Mouse (Mus musculus): ENCODE data around the gene Fhl1. TPM values are rescaled to one million over a fixed set of nuclear protein-coding genes. Genes with fewer than 3 reads are reported as not detected.
A peak's percentile ranks its signal among the peaks of the same experiment; 100 is the strongest.

The Fhl1 gene
- polyA plus RNA-seq, 1 experiment from 2014 or later, result 1,058 TPM

- Histone ChIP-seq H3K4me2 (replicated peaks; ENCODE audit: low read depth, low read length) (0 out of 2 replicates have a peak overlapping the region, but pooled peaks have one; percentile 5), H3K9ac (replicated peaks; ENCODE audit: low read depth) (no peak overlapping the region), H3K4me1 (ENCODE audit: insufficient read depth, low read depth, low read length) (no peaks in the 10 kb centered on the region), H3K9me3 (ENCODE audit: low read length) (no peaks in the 10 kb centered on the region), H3K4me3 (ENCODE audit: low read depth, low read length) (no peak overlapping the region), H3K36me3 (ENCODE audit: insufficient read depth, low read length) (no peaks in the 10 kb centered on the region), H3K27me3 (replicated peaks; ENCODE audit: insufficient read depth, low read length) (no peaks in the 10 kb centered on the region), H3K27ac (ENCODE audit: low read length) (no peak overlapping the region)
- DNase-seq (ENCODE audit: low spot score) (no peak), ATAC-seq (no peak)
- WGBS, result 45% methylated on average over 5 of the region's 5 CpGs
- no peak for TF ChIP-seq EP300 (IDR thresholded peaks at IDR 0.05)
- TF ChIP-seq CTCF (IDR thresholded peaks at IDR 0.05), result no peak
Measured at GRCm38 (mm10) chrX:56737848-56738554, 6.4 kb downstream of the Fhl1 start.

DNA sequence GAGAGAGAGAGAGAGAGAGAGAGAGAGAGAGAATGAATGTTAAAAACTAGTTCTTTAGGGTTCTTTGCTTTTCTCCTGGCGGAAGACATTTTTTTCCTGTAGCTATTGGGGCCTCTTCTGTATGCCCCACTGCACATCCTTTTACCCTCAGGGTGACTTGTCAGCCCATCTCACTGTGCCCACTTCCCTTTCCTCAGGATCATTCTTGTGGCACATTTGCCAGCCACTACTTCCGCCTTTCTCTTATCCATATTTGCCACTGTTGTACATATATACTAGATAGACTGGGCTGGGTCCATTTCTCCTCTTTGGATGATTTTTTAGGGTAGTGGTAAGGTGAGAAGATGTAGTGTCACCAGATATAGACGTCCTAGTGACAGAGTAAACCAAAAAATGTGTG is 9.8 kb downstream of the Fhl1 start:
- no peak overlapping the region for H3K4me2 ChIP-seq (replicated peaks; ENCODE audit: low read depth, low read length)
- no peaks in the 10 kb centered on the region for H3K36me3 ChIP-seq (ENCODE audit: insufficient read depth, low read length)
- no peaks in the 10 kb centered on the region for H3K27me3 ChIP-seq (replicated peaks; ENCODE audit: insufficient read depth, low read length)
- WGBS, result 58% methylated on average over 3 of the region's 3 CpGs
- H3K9me3 ChIP-seq (ENCODE audit: low read length), result no peaks in the 10 kb centered on the region
- H3K27ac ChIP-seq (ENCODE audit: low read length), result no peak overlapping the region
- DNase-seq (ENCODE audit: low spot score), result no peak
- no peak for TF ChIP-seq CTCF (IDR thresholded peaks at IDR 0.05)
- TF ChIP-seq EP300 (IDR thresholded peaks at IDR 0.05), result no peak
- no peaks in the 10 kb centered on the region for H3K4me1 ChIP-seq (ENCODE audit: insufficient read depth, low read depth, low read length)
- no peak overlapping the region for H3K9ac ChIP-seq (replicated peaks; ENCODE audit: low read depth)
- no peak overlapping the region for H3K4me3 ChIP-seq (ENCODE audit: low read depth, low read length)
- ATAC-seq, result no peak

DNA sequence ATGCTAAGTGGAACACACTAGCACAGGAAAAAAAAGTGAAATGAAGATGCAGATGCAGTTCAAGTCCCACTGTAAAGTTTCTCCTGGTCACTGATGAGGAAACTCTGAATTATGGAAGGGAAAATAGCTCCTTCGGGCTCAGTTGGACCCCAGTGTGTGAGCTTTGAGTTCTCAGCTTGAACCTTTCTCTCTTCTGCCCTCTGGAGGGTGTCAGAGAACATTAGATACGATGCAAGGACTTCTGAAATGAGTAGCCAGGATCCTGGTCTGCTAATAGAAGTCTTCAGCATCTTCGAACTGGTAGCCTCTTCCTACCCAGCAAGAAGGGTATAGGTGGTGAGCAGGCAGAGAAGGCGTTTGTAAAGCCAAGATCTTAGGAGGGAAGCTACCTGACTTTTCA is 19.9 kb downstream of the Fhl1 start:
- no peak for DNase-seq (ENCODE audit: low spot score)
- TF ChIP-seq EP300 (IDR thresholded peaks at IDR 0.05) (no peak), CTCF (IDR thresholded peaks at IDR 0.05) (peak; percentile 49)
- Histone ChIP-seq H3K4me1 (ENCODE audit: insufficient read depth, low read depth, low read length) (no peaks in the 10 kb centered on the region), H3K27ac (ENCODE audit: low read length) (no peak overlapping the region), H3K27me3 (replicated peaks; ENCODE audit: insufficient read depth, low read length) (no peaks in the 10 kb centered on the region), H3K36me3 (ENCODE audit: insufficient read depth, low read length) (no peaks in the 10 kb centered on the region), H3K4me3 (ENCODE audit: low read depth, low read length) (no peak overlapping the region), H3K9me3 (ENCODE audit: low read length) (no peaks in the 10 kb centered on the region), H3K4me2 (replicated peaks; ENCODE audit: low read depth, low read length) (no peak overlapping the region), H3K9ac (replicated peaks; ENCODE audit: low read depth) (no peak overlapping the region)
- ATAC-seq, result no peak
- WGBS, result 42% methylated on average over 4 of the region's 4 CpGs

- Histone ChIP-seq H3K27me3 (replicated peaks; ENCODE audit: insufficient read depth, low read length) (no peaks in the 10 kb centered on the region), H3K4me2 (replicated peaks; ENCODE audit: low read depth, low read length) (no peak overlapping the region), H3K27ac (ENCODE audit: low read length) (no peak overlapping the region), H3K9me3 (ENCODE audit: low read length) (no peaks in the 10 kb centered on the region), H3K36me3 (ENCODE audit: insufficient read depth, low read length) (no peaks in the 10 kb centered on the region), H3K9ac (replicated peaks; ENCODE audit: low read depth) (no peak overlapping the region), H3K4me3 (ENCODE audit: low read depth, low read length) (no peak overlapping the region), H3K4me1 (ENCODE audit: insufficient read depth, low read depth, low read length) (no peaks in the 10 kb centered on the region)
- DNase-seq (ENCODE audit: low spot score), result peak; percentile 47
- TF ChIP-seq EP300 (IDR thresholded peaks at IDR 0.05) (no peak), CTCF (IDR thresholded peaks at IDR 0.05) (no peak)
- peak; percentile 30; the same call in 1 of the 2 replicates for ATAC-seq
- 53% methylated on average over 6 of the region's 6 CpGs for WGBS
Measured at GRCm38 (mm10) chrX:56752144-56752543, 20.6 kb downstream of the Fhl1 start.

DNA sequence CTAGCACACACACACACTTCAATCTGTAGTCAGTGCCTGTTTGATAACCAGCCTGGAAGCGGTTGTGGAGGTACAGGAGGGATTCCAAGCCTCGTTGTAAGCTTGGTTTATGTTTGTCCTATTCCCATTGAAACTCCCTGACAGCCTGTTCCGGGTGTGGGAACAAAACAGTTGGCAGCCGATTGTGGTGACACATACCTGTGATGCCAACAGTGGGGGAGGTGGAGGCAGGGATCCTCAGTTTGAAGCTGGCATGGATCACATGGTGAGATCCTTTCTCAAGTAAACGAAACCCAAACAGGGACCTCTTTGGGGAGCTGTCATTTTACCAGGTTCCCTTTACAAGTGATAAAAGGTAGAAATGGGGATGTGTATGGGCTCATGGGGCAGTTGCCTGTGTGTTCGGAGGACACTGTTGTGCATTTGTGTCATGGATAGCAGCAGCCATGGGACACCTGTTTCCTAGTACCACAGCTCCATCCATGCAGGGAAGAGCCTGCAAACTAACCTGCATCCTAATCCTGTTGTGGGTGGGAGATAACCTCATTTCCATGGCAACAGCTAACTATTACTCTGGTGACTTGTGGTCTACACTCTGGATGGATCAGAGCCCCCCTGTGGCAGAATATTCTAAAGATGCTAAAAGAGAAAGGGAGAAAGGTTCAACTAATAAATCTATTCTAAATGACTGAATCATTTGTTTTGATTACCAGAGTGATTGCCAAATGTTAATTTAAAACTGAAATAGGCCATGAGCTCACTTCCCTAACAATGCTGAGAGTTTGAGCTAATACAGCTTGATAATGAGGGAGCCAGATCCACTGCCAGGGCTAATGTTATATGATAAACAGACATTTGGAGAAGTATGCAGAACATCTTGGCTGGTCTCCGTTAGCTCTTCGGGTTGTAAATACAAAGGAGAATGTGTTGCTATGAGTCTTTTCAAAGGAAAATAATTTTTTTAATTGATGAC is 22.0 kb downstream of the Fhl1 start:
- no peaks in the 10 kb centered on the region for H3K36me3 ChIP-seq (ENCODE audit: insufficient read depth, low read length)
- 59% methylated on average over 8 of the region's 8 CpGs for WGBS
- no peak overlapping the region for H3K27ac ChIP-seq (ENCODE audit: low read length)
- DNase-seq (ENCODE audit: low spot score) (peak; percentile 41), ATAC-seq (peak; percentile 32)
- H3K4me1 ChIP-seq (ENCODE audit: insufficient read depth, low read depth, low read length), result no peaks in the 10 kb centered on the region
- no peak overlapping the region for H3K9ac ChIP-seq (replicated peaks; ENCODE audit: low read depth)
- TF ChIP-seq EP300 (IDR thresholded peaks at IDR 0.05) (no peak), CTCF (IDR thresholded peaks at IDR 0.05) (no peak)
- no peaks in the 10 kb centered on the region for H3K27me3 ChIP-seq (replicated peaks; ENCODE audit: insufficient read depth, low read length)
- H3K4me3 ChIP-seq (ENCODE audit: low read depth, low read length), result no peak overlapping the region
- H3K4me2 ChIP-seq (replicated peaks; ENCODE audit: low read depth, low read length), result no peak overlapping the region
- H3K9me3 ChIP-seq (ENCODE audit: low read length), result no peaks in the 10 kb centered on the region

GRCm38 (mm10) chrX:56755646-56756045 is 24.1 kb downstream of the Fhl1 start:
- peak; percentile 68 for TF ChIP-seq CTCF (IDR thresholded peaks at IDR 0.05)
- no peak for TF ChIP-seq EP300 (IDR thresholded peaks at IDR 0.05)
- H3K36me3 ChIP-seq (ENCODE audit: insufficient read depth, low read length), result no peaks in the 10 kb centered on the region
- WGBS, result 28% methylated on average over 2 of the region's 2 CpGs
- H3K9me3 ChIP-seq (ENCODE audit: low read length), result no peaks in the 10 kb centered on the region
- no peak overlapping the region for H3K4me2 ChIP-seq (replicated peaks; ENCODE audit: low read depth, low read length)
- no peak overlapping the region for H3K4me3 ChIP-seq (ENCODE audit: low read depth, low read length)
- H3K9ac ChIP-seq (replicated peaks; ENCODE audit: low read depth), result no peak overlapping the region
- H3K27ac ChIP-seq (ENCODE audit: low read length), result no peak overlapping the region
- peak; percentile 61 for DNase-seq (ENCODE audit: low spot score)
- H3K27me3 ChIP-seq (replicated peaks; ENCODE audit: insufficient read depth, low read length), result no peaks in the 10 kb centered on the region
- 0 out of 2 replicates have a peak, but pooled peaks have one; percentile 34 for ATAC-seq
- no peaks in the 10 kb centered on the region for H3K4me1 ChIP-seq (ENCODE audit: insufficient read depth, low read depth, low read length)

Measured in lung, postnatal 0 days (tissue).